Mouse (Mus musculus) liver, postnatal 0 days (tissue): ENCODE measurements around the gene Setdb2.

ENCODE experiments used
- CTCF ChIP-seq: sonication (generic); IDR thresholded peaks from 2 replicates; pipeline ENCODE4 v1.5.1; 2016; ENCODE audit warnings: antibody characterized with exemption, low read depth
- EP300 ChIP-seq: IDR thresholded peaks from 2 replicates; pipeline ENCODE4 v1.6.1; 2016; ENCODE audit warnings: antibody characterized with exemption, low read depth, mild to moderate bottlenecking

GRCm38 (mm10) chr14:59430556-59430955, 10.1 kb downstream of the Setdb2 start:
- TF ChIP-seq CTCF (no peak), EP300 (no peak)
